Mouse (Mus musculus): ENCODE data around the gene Ptar1.

- TF ChIP-seq CTCF (IDR thresholded peaks at IDR 0.05) (no peak), EP300 (IDR thresholded peaks at IDR 0.05) (no peak)
These were observed 14.2 kb upstream of the Ptar1 start for GRCm38 (mm10) chr19:23673021-23673420.

Data from lung, postnatal 0 days (tissue).